Mouse (Mus musculus): ENCODE results near the gene Gm20721. TPM values are rescaled to one million over a fixed set of nuclear protein-coding genes. Genes with fewer than 3 reads are reported as not detected.

The Gm20721 gene
- polyA plus RNA-seq, 1 experiment from 2014 or later: 16.0 TPM

GRCm38 (mm10) chr2:174311613-174312012 is 34.9 kb downstream of the Gm20721 start:
- Histone ChIP-seq H3K36me3 (no peaks in the 10 kb centered on the region), H3K27ac (replicated peaks) (no peak overlapping the region), H3K9ac (no peak overlapping the region), H3K4me2 (no peak overlapping the region), H3K27me3 (replicated peaks) (peaks cover 5% of the 10 kb centered on the region; the same call in 1 of the 2 replicates), H3K4me1 (0 out of 2 replicates have a peak, but pooled peaks cover 10% of the 10 kb centered on the region), H3K4me3 (no peak overlapping the region), H3K9me3 (no peaks in the 10 kb centered on the region)
- ATAC-seq (ENCODE audit: extremely low read depth, insufficient number of reproducible peaks, low FRiP score, low TSS enrichment): no peak
- WGBS: 67% methylated on average over 1 of the region's 1 CpGs

DNA sequence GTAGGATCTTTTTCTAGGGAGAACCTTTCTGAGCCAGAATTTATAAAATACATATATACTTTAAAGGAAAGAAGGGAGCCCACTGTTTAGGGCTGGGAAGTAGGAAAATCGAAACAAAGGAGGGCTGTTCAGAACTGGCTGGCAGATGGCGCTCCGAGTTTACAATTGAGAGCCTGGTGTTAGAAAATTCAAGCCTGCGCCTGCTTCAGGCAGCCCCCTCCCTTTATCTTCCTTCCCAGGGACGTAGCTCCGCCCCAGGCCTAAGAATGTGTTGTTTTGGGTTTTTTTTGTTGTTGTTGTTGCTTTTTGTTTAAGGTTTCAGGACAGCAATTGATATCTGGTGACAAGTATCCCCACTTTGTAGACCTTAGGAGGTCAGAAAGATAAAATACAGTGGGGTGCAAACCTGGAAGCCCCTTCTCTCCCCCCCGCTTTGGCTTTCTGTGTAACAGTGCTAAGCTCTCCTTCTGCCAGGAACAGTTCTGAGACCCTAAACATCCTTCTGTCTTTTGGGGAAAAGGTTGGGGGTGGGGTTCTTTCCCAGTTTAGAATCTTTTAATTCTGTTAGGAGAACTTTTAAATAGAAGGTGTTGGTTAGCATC is 35.5 kb downstream of the Gm20721 start:
- Histone ChIP-seq H3K4me1 (0 out of 2 replicates have a peak, but pooled peaks cover 10% of the 10 kb centered on the region), H3K27ac (replicated peaks) (no peak overlapping the region), H3K9me3 (no peaks in the 10 kb centered on the region), H3K36me3 (no peaks in the 10 kb centered on the region), H3K4me3 (no peak overlapping the region), H3K9ac (peak overlapping the region; percentile 40; the same call in 1 of the 2 replicates), H3K27me3 (replicated peaks) (peaks cover 5% of the 10 kb centered on the region; the same call in 1 of the 2 replicates), H3K4me2 (no peak overlapping the region)
- ATAC-seq (ENCODE audit: extremely low read depth, insufficient number of reproducible peaks, low FRiP score, low TSS enrichment): no peak
- 15% methylated on average over 7 of the region's 7 CpGs for WGBS

DNA sequence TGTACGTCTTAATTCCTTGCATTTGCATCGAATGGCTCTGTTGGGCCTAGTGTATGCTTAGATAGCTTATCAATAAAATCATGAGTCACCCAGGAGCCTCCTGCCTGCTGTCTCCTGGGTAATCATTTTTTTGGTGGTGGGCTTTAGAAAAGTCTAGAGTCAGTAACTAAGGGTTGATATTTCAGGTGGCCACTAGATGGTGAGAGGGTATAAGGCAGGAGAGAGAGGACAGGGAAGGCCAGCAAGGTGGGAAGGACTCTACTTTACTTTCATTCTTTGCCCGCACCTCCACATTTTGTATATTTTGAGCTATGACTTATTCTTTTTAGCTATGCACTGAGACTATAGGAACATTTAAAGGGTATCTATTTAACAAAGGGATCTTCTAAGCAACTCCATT is 38.6 kb downstream of the Gm20721 start:
- Histone ChIP-seq H3K4me3 (no peak overlapping the region), H3K36me3 (no peaks in the 10 kb centered on the region), H3K9me3 (no peaks in the 10 kb centered on the region), H3K4me2 (no peak overlapping the region), H3K27ac (replicated peaks) (no peak overlapping the region), H3K9ac (no peak overlapping the region), H3K4me1 (0 out of 2 replicates have a peak, but pooled peaks cover 7% of the 10 kb centered on the region), H3K27me3 (replicated peaks) (peaks cover 5% of the 10 kb centered on the region; the same call in 1 of the 2 replicates)
- WGBS: 55% methylated on average over 3 of the region's 3 CpGs
- no peak for ATAC-seq (ENCODE audit: extremely low read depth, insufficient number of reproducible peaks, low FRiP score, low TSS enrichment)

DNA sequence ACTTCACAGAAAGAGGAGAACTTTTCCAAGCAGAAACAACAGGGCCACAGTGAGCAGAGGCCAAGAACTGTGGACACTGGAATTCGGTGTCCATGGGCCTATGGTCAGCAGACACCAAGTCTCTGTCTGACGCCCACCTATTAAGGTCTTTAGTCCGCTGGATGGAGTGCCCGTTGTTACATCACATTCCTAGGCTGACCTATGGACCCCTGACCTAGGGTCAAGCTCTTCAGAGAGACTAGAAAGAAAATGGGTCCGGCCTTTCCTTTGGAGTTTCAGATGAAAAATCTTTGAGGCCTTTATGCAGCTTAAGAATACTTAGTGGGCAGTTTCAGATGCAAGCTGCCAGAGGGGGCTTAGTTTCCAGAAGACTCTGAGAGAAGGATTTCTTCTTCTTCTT is 40.9 kb downstream of the Gm20721 start:
- Histone ChIP-seq H3K36me3 (no peaks in the 10 kb centered on the region), H3K9ac (no peak overlapping the region), H3K27ac (replicated peaks) (no peak overlapping the region), H3K27me3 (replicated peaks) (peaks cover 11% of the 10 kb centered on the region), H3K4me2 (no peak overlapping the region), H3K4me3 (no peak overlapping the region), H3K9me3 (peaks cover 6% of the 10 kb centered on the region), H3K4me1 (no peaks in the 10 kb centered on the region)
- WGBS: 42% methylated on average over 5 of the region's 5 CpGs
- ATAC-seq (ENCODE audit: extremely low read depth, insufficient number of reproducible peaks, low FRiP score, low TSS enrichment): no peak

DNA sequence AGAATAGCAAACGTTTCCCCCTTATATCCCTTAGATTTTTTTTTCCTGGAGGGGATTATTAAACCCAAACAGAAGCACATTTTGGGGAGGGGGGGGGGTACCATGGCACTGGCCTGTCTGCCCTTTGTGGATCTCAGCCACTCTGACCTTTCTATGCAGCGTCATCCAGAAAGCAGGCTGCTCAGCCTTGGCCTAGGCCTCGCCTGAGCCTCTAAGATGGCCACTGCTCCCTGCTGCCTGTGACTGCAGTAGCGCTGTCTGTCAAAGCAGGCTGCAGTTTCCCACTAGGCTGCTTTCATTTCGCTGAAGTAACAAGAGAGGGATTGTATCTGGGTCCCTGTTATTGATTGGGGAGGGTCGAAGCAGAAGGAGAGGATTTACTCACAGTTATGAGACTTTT is 44.0 kb downstream of the Gm20721 start:
- Histone ChIP-seq H3K36me3 (no peaks in the 10 kb centered on the region), H3K27me3 (replicated peaks) (peaks cover 36% of the 10 kb centered on the region), H3K4me3 (no peak overlapping the region), H3K4me2 (no peak overlapping the region), H3K9ac (no peak overlapping the region), H3K4me1 (peaks cover 17% of the 10 kb centered on the region; the same call in 1 of the 2 replicates), H3K9me3 (peaks cover 37% of the 10 kb centered on the region), H3K27ac (replicated peaks) (no peak overlapping the region)
- ATAC-seq (ENCODE audit: extremely low read depth, insufficient number of reproducible peaks, low FRiP score, low TSS enrichment): no peak
- 58% methylated on average over 6 of the region's 6 CpGs for WGBS

DNA sequence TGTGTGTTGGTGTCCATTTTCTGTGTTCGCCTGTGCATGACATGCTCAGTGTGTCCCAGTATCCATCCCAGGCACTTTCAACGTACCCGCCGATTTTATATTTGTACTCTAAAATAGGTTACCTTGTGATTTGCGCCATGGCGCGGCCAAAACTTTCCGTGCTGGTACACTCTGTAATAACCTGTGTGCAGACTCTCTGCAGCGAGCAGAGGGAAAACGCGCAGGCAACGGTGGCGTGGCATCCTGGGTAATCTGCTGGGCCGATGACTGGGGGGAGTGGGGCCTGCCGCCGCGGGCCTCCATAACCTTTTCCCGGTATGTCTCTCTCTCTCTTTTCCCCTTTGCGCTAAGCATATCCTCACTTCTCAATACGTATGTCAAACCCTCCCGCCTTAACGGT is 45.8 kb downstream of the Gm20721 start:
- peak overlapping the region; percentile 45 for H3K4me3 ChIP-seq
- peak overlapping the region; percentile 69 for H3K4me2 ChIP-seq
- H3K36me3 ChIP-seq: no peaks in the 10 kb centered on the region
- no peak overlapping the region for H3K27ac ChIP-seq (replicated peaks)
- H3K4me1 ChIP-seq: peaks cover 25% of the 10 kb centered on the region
- no peak for ATAC-seq (ENCODE audit: extremely low read depth, insufficient number of reproducible peaks, low FRiP score, low TSS enrichment)
- H3K9me3 ChIP-seq: peaks cover 56% of the 10 kb centered on the region
- peak overlapping the region; percentile 25; the same call in 1 of the 2 replicates for H3K9ac ChIP-seq
- H3K27me3 ChIP-seq (replicated peaks): peaks cover 47% of the 10 kb centered on the region
- 54% methylated on average over 22 of the region's 22 CpGs for WGBS

- H3K4me3 ChIP-seq: peak overlapping the region; percentile 45
- H3K4me2 ChIP-seq: peak overlapping the region; percentile 69
- no peaks in the 10 kb centered on the region for H3K36me3 ChIP-seq
- peaks cover 25% of the 10 kb centered on the region for H3K4me1 ChIP-seq
- H3K9me3 ChIP-seq: peaks cover 61% of the 10 kb centered on the region
- no peak for ATAC-seq (ENCODE audit: extremely low read depth, insufficient number of reproducible peaks, low FRiP score, low TSS enrichment)
- no peak overlapping the region for H3K27ac ChIP-seq (replicated peaks)
- 43% methylated on average over 27 of the region's 27 CpGs for WGBS
- H3K9ac ChIP-seq: peak overlapping the region; percentile 59
- H3K27me3 ChIP-seq (replicated peaks): peaks cover 47% of the 10 kb centered on the region
Observed at GRCm38 (mm10) chr2:174300186-174300585, 46.3 kb downstream of the Gm20721 start.

DNA sequence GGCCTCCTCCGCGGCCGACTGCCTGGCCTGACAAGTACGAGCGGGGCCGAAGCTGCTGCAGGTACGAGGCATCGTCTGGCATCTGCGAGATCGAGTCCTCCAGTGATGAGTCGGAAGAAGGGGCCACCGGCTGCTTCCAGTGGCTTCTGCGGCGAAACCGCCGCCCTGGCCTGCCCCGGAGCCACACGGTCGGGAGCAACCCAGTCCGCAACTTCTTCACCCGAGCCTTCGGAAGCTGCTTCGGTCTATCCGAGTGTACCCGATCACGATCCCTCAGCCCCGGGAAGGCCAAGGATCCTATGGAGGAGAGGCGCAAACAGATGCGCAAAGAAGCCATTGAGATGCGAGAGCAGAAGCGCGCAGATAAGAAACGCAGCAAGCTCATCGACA is 46.7 kb downstream of the Gm20721 start:
- H3K27me3 ChIP-seq (replicated peaks): peaks cover 47% of the 10 kb centered on the region
- H3K9ac ChIP-seq: peak overlapping the region; percentile 59; the same call in 1 of the 2 replicates
- whole genome bisulfite sequencing: 53% methylated on average over 34 of the region's 34 CpGs
- H3K4me2 ChIP-seq: peak overlapping the region; percentile 69
- H3K4me3 ChIP-seq: peak overlapping the region; percentile 45
- ATAC-seq (ENCODE audit: extremely low read depth, insufficient number of reproducible peaks, low FRiP score, low TSS enrichment): no peak
- peaks cover 25% of the 10 kb centered on the region for H3K4me1 ChIP-seq
- no peak overlapping the region for H3K27ac ChIP-seq (replicated peaks)
- peaks cover 65% of the 10 kb centered on the region for H3K9me3 ChIP-seq
- H3K36me3 ChIP-seq: no peaks in the 10 kb centered on the region

GRCm38 (mm10) chr2:174299091-174299770 is 47.3 kb downstream of the Gm20721 start:
- Histone ChIP-seq H3K4me1 (peaks cover 25% of the 10 kb centered on the region), H3K9me3 (peaks cover 70% of the 10 kb centered on the region), H3K27ac (replicated peaks) (no peak overlapping the region), H3K4me3 (peak overlapping the region; percentile 45), H3K36me3 (no peaks in the 10 kb centered on the region), H3K27me3 (replicated peaks) (peaks cover 47% of the 10 kb centered on the region), H3K4me2 (peak overlapping the region; percentile 69), H3K9ac (0 out of 2 replicates have a peak overlapping the region, but pooled peaks have one; percentile 56)
- 50% methylated on average over 48 of the region's 48 CpGs for WGBS
- ATAC-seq (ENCODE audit: extremely low read depth, insufficient number of reproducible peaks, low FRiP score, low TSS enrichment): no peak

DNA sequence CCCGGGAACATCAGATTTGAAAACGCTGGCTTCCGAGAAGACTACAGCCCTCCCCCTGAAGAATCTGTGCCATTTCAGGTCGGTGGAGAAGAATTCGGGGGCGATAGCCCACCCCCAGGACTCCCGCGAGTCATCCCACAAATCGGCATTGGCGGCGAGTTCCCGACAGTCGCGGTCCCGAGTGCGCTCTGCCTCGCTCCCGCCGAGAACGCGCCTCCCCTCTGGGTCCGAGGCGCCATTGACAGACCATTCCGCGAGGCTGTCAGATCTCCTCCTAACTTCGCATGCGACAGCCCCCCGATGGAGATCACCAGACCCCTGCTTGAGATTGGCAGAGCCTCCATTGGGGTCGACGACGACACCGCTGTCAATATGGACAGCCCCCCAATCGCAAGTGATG is 48.0 kb downstream of the Gm20721 start:
- Histone ChIP-seq H3K4me1 (peaks cover 27% of the 10 kb centered on the region), H3K36me3 (no peaks in the 10 kb centered on the region), H3K9ac (no peak overlapping the region), H3K27me3 (replicated peaks) (peaks cover 47% of the 10 kb centered on the region), H3K4me3 (peak overlapping the region; percentile 45), H3K27ac (replicated peaks) (no peak overlapping the region), H3K9me3 (peaks cover 73% of the 10 kb centered on the region), H3K4me2 (peak overlapping the region; percentile 69)
- WGBS: 47% methylated on average over 33 of the region's 33 CpGs
- ATAC-seq (ENCODE audit: extremely low read depth, insufficient number of reproducible peaks, low FRiP score, low TSS enrichment): no peak

DNA sequence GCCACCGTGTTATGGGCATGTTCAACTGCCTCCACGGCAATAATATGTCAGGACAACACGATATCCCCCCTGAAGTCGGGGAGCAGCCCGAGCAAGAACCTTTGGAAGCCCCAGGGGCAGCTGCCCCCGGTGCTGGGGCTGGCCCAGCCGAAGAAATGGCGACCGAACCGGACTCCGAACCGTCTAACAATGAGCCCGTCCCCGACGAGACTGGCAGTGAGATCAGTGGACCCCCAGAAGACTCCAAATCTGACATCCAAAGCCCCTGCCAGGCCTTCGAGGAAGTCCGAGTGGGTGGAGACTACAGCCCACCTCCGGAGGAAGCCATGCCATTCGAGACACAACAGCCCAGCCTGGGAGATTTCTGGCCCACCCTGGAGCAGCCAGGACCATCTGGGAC is 48.7 kb downstream of the Gm20721 start:
- peak overlapping the region; percentile 69 for H3K4me2 ChIP-seq
- no peak overlapping the region for H3K9ac ChIP-seq
- H3K36me3 ChIP-seq: no peaks in the 10 kb centered on the region
- WGBS: 55% methylated on average over 19 of the region's 19 CpGs
- peaks cover 73% of the 10 kb centered on the region for H3K9me3 ChIP-seq
- H3K27me3 ChIP-seq (replicated peaks): peaks cover 47% of the 10 kb centered on the region
- no peak overlapping the region for H3K27ac ChIP-seq (replicated peaks)
- peak overlapping the region; percentile 45 for H3K4me3 ChIP-seq
- peaks cover 33% of the 10 kb centered on the region for H3K4me1 ChIP-seq
- no peak for ATAC-seq (ENCODE audit: extremely low read depth, insufficient number of reproducible peaks, low FRiP score, low TSS enrichment)
